Mouse (Mus musculus): Measurements from ENCODE around the gene Gnat2. TPM values are rescaled to one million over a fixed set of nuclear protein-coding genes. Genes with fewer than 3 reads are reported as not detected.

Gnat2 gene
- polyA plus RNA-seq, 1 experiment from 2014 or later = 0.93 TPM

DNA sequence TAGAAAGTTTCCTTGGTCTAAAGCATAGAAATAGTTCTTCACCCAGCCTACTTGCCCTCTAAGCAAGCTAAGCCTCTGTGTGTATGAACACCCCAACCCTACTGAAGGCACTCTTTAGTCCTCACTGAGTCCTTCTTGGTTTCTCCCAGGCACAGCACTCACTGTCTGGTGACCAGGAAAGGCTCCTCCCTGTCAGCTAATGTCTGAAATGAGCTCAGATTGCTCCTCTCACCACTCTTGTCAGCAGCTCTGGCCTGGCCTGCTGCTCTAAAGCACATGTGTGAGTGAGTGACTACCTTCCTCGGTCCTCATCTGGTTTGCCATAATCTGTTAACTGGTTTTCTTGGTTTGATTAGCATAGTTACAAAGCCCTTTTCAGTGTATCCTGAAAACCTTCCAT, 39.2 kb downstream of the Gnat2 start:
- DNase-seq (ENCODE audit: low spot score) (peak; percentile 47), ATAC-seq (replicated peaks; ENCODE audit: low FRiP score, low TSS enrichment, low read depth) (no peak)
- Histone ChIP-seq H3K4me2 (ENCODE audit: low read length) (no peak overlapping the region), H3K4me1 (replicated peaks; ENCODE audit: control insufficient read depth, insufficient read depth, low read length) (peaks cover 6% of the 10 kb centered on the region; the same call in 1 of the 2 replicates), H3K4me3 (ENCODE audit: low read depth, low read length) (no peak overlapping the region), H3K27ac (ENCODE audit: low read depth) (0 out of 2 replicates have a peak overlapping the region, but pooled peaks have one; percentile 18), H3K27me3 (replicated peaks; ENCODE audit: control insufficient read depth, insufficient read depth, low read length) (no peaks in the 10 kb centered on the region), H3K36me3 (ENCODE audit: control insufficient read depth, insufficient read depth, low read length) (no peaks in the 10 kb centered on the region), H3K9ac (ENCODE audit: low read length) (no peak overlapping the region), H3K9me3 (ENCODE audit: control insufficient read depth, low read length) (no peaks in the 10 kb centered on the region)
- 86% methylated on average over 1 of the region's 1 CpGs for WGBS

DNA sequence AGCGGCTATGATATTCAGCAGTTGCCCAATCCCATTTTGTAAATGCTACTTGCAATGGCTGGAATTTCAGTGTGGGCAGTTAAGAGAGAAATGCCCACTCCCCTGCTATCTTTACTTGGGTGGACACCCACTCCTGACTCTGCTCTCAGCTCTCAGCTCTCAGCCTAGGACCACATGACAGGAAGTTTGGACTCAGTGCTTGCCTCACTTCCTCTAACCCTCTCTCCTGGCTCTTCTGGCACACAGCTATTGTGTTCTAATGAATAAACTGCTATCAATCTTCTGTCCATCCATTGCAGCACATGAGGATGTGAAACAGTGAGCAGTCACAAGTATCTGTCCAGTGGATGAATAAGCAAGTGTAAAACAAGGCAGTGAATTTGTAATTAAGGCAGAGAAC, 39.9 kb downstream of the Gnat2 start:
- Histone ChIP-seq H3K9me3 (ENCODE audit: control insufficient read depth, low read length) (no peaks in the 10 kb centered on the region), H3K9ac (ENCODE audit: low read length) (no peak overlapping the region), H3K27me3 (replicated peaks; ENCODE audit: control insufficient read depth, insufficient read depth, low read length) (no peaks in the 10 kb centered on the region), H3K4me2 (ENCODE audit: low read length) (no peak overlapping the region), H3K4me1 (replicated peaks; ENCODE audit: control insufficient read depth, insufficient read depth, low read length) (peaks cover 6% of the 10 kb centered on the region; the same call in 1 of the 2 replicates), H3K36me3 (ENCODE audit: control insufficient read depth, insufficient read depth, low read length) (no peaks in the 10 kb centered on the region), H3K4me3 (ENCODE audit: low read depth, low read length) (no peak overlapping the region), H3K27ac (ENCODE audit: low read depth) (no peak overlapping the region)
- ATAC-seq (replicated peaks; ENCODE audit: low FRiP score, low TSS enrichment, low read depth) (no peak), DNase-seq (ENCODE audit: low spot score) (peak; percentile 41)
- 89% methylated on average over 1 of the region's 1 CpGs for WGBS

DNA sequence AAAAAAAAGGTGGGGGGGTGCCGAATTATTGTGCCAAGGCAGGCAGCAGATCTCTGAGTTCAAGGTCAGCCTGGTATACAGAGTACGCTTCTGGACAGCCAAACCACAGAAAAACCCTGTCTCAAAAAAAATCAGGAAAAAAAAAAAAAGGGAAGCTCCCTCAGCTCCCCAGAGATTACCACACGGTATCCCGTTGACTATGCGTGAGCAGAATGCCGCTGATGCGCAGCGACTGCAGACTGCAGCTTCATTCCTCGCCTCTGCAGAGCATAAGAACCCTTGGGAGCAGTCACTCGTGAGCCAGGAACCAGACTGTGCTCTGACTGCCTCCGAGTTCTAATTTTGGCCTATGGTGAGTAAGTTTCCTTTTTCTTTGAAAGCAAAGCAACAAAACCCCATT, 42.1 kb downstream of the Gnat2 start:
- no peaks in the 10 kb centered on the region; the same call in 1 of the 2 replicates for H3K4me1 ChIP-seq (replicated peaks; ENCODE audit: control insufficient read depth, insufficient read depth, low read length)
- ATAC-seq (replicated peaks; ENCODE audit: low FRiP score, low TSS enrichment, low read depth) = no peak
- no peak overlapping the region for H3K27ac ChIP-seq (ENCODE audit: low read depth)
- DNase-seq (ENCODE audit: low spot score) = peak; percentile 50
- no peak overlapping the region for H3K4me2 ChIP-seq (ENCODE audit: low read length)
- WGBS = 86% methylated on average over 11 of the region's 11 CpGs
- H3K27me3 ChIP-seq (replicated peaks; ENCODE audit: control insufficient read depth, insufficient read depth, low read length) = no peaks in the 10 kb centered on the region
- H3K9me3 ChIP-seq (ENCODE audit: control insufficient read depth, low read length) = no peaks in the 10 kb centered on the region
- no peak overlapping the region for H3K9ac ChIP-seq (ENCODE audit: low read length)
- H3K4me3 ChIP-seq (ENCODE audit: low read depth, low read length) = no peak overlapping the region
- H3K36me3 ChIP-seq (ENCODE audit: control insufficient read depth, insufficient read depth, low read length) = 0 out of 2 replicates have a peak, but pooled peaks cover 2% of the 10 kb centered on the region

DNA sequence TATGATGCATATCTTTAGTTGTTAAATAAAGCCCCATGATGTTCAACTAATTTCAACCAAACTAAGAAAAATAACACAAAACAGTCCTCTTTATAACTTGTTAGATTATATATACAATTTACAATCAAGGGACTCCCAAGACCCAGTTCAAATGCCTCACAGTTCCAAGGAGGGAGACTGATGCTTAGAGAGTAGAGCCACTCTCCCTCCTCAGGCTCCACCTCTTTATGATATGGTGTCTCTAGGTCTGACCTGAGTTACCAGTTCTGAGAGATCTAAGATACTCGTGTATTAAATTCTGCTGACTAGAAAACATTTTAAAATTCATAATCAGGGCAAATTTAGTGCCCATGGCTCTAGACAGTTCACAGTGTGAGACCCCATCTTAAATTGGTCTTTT, 46.5 kb downstream of the Gnat2 start:
- WGBS = 73% methylated on average over 1 of the region's 1 CpGs
- H3K27me3 ChIP-seq (replicated peaks; ENCODE audit: control insufficient read depth, insufficient read depth, low read length) = no peaks in the 10 kb centered on the region
- H3K4me2 ChIP-seq (ENCODE audit: low read length) = no peak overlapping the region
- H3K27ac ChIP-seq (ENCODE audit: low read depth) = no peak overlapping the region
- H3K9me3 ChIP-seq (ENCODE audit: control insufficient read depth, low read length) = no peaks in the 10 kb centered on the region
- DNase-seq (ENCODE audit: low spot score) (no peak), ATAC-seq (replicated peaks; ENCODE audit: low FRiP score, low TSS enrichment, low read depth) (no peak)
- H3K36me3 ChIP-seq (ENCODE audit: control insufficient read depth, insufficient read depth, low read length) = peaks cover 13% of the 10 kb centered on the region; the same call in 1 of the 2 replicates
- H3K4me1 ChIP-seq (replicated peaks; ENCODE audit: control insufficient read depth, insufficient read depth, low read length) = no peaks in the 10 kb centered on the region; the same call in 1 of the 2 replicates
- H3K4me3 ChIP-seq (ENCODE audit: low read depth, low read length) = no peak overlapping the region
- no peak overlapping the region for H3K9ac ChIP-seq (ENCODE audit: low read length)

DNA sequence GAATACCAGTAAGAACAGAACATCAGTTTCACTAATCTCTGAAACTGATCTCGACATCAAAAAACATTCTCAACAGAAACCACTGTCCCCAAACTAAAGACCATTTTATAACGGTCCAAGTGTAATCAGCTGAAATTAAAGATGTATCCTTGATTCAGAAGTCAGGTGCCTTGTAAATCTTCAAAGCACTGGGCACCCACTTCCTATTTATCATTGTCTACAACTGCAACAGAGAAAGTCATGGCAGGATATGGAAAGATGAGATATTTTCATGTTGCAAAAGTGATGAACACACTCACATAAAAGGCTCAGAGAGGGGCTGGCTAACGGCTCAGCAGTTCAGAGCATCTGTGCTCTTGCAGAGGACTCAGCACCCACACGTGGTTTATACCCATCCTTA, 48.2 kb downstream of the Gnat2 start:
- H3K9ac ChIP-seq (ENCODE audit: low read length) = no peak overlapping the region
- H3K4me1 ChIP-seq (replicated peaks; ENCODE audit: control insufficient read depth, insufficient read depth, low read length) = peaks cover 9% of the 10 kb centered on the region
- DNase-seq (ENCODE audit: low spot score) (peak; percentile 36), ATAC-seq (replicated peaks; ENCODE audit: low FRiP score, low TSS enrichment, low read depth) (no peak)
- no peak overlapping the region for H3K4me3 ChIP-seq (ENCODE audit: low read depth, low read length)
- no peak overlapping the region for H3K4me2 ChIP-seq (ENCODE audit: low read length)
- no peaks in the 10 kb centered on the region for H3K27me3 ChIP-seq (replicated peaks; ENCODE audit: control insufficient read depth, insufficient read depth, low read length)
- no peak overlapping the region for H3K27ac ChIP-seq (ENCODE audit: low read depth)
- no peaks in the 10 kb centered on the region for H3K9me3 ChIP-seq (ENCODE audit: control insufficient read depth, low read length)
- WGBS = 81% methylated on average over 4 of the region's 4 CpGs
- peaks cover 13% of the 10 kb centered on the region; the same call in 1 of the 2 replicates for H3K36me3 ChIP-seq (ENCODE audit: control insufficient read depth, insufficient read depth, low read length)

DNA sequence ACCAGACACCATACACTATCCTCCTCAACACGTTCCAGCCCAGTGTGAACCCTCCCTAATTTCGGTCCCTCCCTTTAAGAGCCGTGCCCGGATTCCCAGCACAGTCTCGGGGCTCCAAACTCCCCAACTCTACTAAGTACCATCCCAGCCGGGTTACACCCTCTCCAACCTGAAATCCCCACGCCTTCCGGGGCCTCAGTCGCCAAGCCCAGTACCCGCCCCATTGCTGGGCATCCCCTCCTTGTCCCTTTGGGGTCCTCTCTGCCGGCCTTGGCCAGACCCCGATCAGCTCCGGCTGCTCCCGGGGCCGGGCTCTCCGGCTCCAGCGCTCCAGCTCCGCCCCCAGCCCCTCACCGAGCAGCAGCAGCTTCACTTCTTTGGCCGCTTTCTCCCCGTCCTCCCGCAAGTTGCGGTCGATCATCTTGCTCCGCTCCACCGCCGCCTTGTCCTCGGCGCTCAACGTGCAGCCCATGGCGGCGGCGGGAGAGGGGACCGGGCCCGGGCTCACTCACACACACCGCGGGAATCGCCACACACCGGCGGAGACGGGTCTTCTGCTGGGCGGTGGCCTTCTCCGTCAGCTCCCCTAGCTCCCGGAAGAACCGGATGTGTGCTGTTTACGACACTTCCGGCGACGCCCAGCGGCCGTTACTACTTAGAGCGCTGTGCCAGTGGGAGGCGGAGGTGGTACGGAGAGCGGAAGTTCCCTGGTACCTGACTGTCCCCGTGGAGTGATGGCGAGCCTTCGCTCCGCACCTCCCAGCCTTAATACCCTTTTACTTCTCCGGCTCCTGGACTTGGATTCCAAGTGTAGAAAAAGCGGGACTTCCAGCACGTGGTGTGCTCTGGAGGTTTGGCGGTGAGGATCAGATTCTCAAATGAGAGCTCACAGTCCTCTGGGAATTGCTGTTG, 53.2 kb downstream of the Gnat2 start, which contains the start of gene Gnai3:
Gnai3 (minus strand) TSS at position 613 of the 912 bp plus-strand sequence.
- no peaks in the 10 kb centered on the region for H3K27me3 ChIP-seq (replicated peaks; ENCODE audit: control insufficient read depth, insufficient read depth, low read length)
- peak within 1 kb of the TSS; percentile 91 for H3K27ac ChIP-seq (ENCODE audit: low read depth)
- H3K4me1 ChIP-seq (replicated peaks; ENCODE audit: control insufficient read depth, insufficient read depth, low read length) = peaks cover 20% of the 10 kb centered on the region
- WGBS = under 1% methylated on average over 63 of the region's 63 CpGs
- H3K9ac ChIP-seq (ENCODE audit: low read length) = peak within 1 kb of the TSS; percentile 80
- DNase-seq (ENCODE audit: low spot score) (peak; percentile 95), ATAC-seq (replicated peaks; ENCODE audit: low FRiP score, low TSS enrichment, low read depth) (peak; percentile 94)
- H3K4me2 ChIP-seq (ENCODE audit: low read length) = peak within 1 kb of the TSS; percentile 89
- peak within 1 kb of the TSS; percentile 93 for H3K4me3 ChIP-seq (ENCODE audit: low read depth, low read length)
- H3K9me3 ChIP-seq (ENCODE audit: control insufficient read depth, low read length) = no peaks in the 10 kb centered on the region
- peaks cover 4% of the 10 kb centered on the region; the same call in 1 of the 2 replicates for H3K36me3 ChIP-seq (ENCODE audit: control insufficient read depth, insufficient read depth, low read length)

DNA sequence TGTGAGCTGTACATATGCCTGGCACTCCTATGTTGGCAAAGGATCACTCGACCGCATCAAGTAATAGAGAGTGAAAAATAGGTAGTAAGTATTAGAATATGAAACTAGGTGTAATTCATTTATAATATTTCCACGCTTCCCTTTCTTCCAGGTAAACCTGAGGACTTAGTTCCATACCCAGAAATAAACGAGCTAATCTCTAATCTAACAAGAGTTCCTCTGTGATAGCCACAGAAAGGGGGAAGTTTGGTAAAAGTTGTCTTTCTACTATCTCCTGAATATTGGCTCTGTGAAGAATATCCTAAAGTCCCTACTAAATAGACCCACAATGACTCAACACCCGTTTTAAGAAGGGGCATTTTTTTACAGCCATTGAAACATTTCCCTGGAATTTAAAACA, 54.1 kb downstream of the Gnat2 start:
- Histone ChIP-seq H3K9ac (ENCODE audit: low read length) (peak overlapping the region; percentile 80), H3K36me3 (ENCODE audit: control insufficient read depth, insufficient read depth, low read length) (peaks cover 4% of the 10 kb centered on the region; the same call in 1 of the 2 replicates), H3K4me3 (ENCODE audit: low read depth, low read length) (peak overlapping the region; percentile 93), H3K27ac (ENCODE audit: low read depth) (no peak overlapping the region), H3K4me2 (ENCODE audit: low read length) (peak overlapping the region; percentile 89), H3K27me3 (replicated peaks; ENCODE audit: control insufficient read depth, insufficient read depth, low read length) (no peaks in the 10 kb centered on the region), H3K9me3 (ENCODE audit: control insufficient read depth, low read length) (no peaks in the 10 kb centered on the region), H3K4me1 (replicated peaks; ENCODE audit: control insufficient read depth, insufficient read depth, low read length) (peaks cover 20% of the 10 kb centered on the region)
- 54% methylated on average over 5 of the region's 5 CpGs for WGBS
- peak; percentile 48 for DNase-seq (ENCODE audit: low spot score)
- no peak for ATAC-seq (replicated peaks; ENCODE audit: low FRiP score, low TSS enrichment, low read depth)

DNA sequence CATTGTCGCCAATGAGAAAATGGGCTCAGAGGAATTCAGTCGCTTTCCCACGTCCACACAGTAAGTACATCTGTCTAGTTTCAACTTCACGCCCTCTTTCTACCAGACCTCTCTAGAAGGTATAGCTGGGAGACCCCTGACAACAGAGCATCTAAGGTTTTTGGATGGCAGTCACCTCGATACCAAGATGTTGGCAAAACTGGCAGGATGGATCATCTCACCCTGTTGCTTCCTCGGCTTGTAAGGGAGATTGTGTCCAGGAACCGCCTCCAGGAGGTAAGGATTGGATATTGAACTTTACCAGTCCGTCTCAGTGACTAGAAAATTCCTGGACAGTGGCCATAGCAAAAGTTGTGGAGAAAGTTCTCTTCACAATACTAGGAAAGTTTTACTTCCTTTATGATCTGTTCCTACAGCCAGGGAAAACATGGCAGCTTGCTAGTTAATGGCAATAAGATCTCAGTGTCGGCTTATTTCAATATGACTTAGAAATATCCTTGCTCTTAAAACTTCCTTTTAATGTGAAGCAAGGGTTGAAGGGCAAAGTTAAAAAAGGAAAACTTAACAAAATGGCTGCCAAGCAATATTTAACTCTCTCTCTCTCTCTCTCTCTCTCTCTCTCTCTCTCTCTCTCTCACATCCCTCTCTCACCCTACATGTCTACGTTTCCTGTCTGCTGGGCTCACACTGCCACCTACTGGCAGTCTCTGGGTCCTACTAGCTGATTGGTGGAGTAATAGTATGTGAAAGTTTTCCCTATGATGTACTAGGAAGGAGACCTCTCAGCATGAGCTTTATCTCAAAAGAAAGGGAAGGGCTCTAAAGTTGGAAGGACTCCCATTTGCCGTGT, 55.0 kb downstream of the Gnat2 start:
- Histone ChIP-seq H3K27ac (ENCODE audit: low read depth) (no peak overlapping the region), H3K4me2 (ENCODE audit: low read length) (peak overlapping the region; percentile 20), H3K4me3 (ENCODE audit: low read depth, low read length) (no peak overlapping the region), H3K9ac (ENCODE audit: low read length) (no peak overlapping the region), H3K36me3 (ENCODE audit: control insufficient read depth, insufficient read depth, low read length) (peaks cover 4% of the 10 kb centered on the region; the same call in 1 of the 2 replicates), H3K27me3 (replicated peaks; ENCODE audit: control insufficient read depth, insufficient read depth, low read length) (no peaks in the 10 kb centered on the region), H3K4me1 (replicated peaks; ENCODE audit: control insufficient read depth, insufficient read depth, low read length) (peaks cover 20% of the 10 kb centered on the region), H3K9me3 (ENCODE audit: control insufficient read depth, low read length) (no peaks in the 10 kb centered on the region)
- peak; percentile 93 for DNase-seq (ENCODE audit: low spot score)
- WGBS = 69% methylated on average over 11 of the region's 11 CpGs
- peak; percentile 54; the same call in 1 of the 2 replicates for ATAC-seq (replicated peaks; ENCODE audit: low FRiP score, low TSS enrichment, low read depth)

Data from intestine, embryonic 14.5 days (tissue).